8 mouse cellular contexts compared by ENCODE assay signal in genomic region chr11:31870285-31871010, GRCm38 (mm10). TPM values are rescaled to one million over a fixed set of nuclear protein-coding genes. Genes with fewer than 3 reads are reported as not detected.
DNase-seq lines count a peak whose midpoint lies in the region; ATAC-seq and TF ChIP-seq lines count a peak whose summit lies in the region.

No protein-coding gene starts in this region.

- H3K79me2 ChIP-seq in C2C12 (ENCODE audit: control insufficient read depth, insufficient read depth) (peaks cover 9% of the 10 kb centered on the region), myocyte (ENCODE audit: control insufficient read depth, insufficient read depth) (peaks cover 29% of the 10 kb centered on the region)
- H3K79me2 ChIP-seq in liver, adult 2 months (ENCODE audit: control insufficient read depth, insufficient read depth, low read length): peaks cover 12% of the 10 kb centered on the region; the same call in 1 of the 2 replicates

- under 1% methylated on average over 51 of the region's 53 CpGs for WGBS in heart, embryonic 11.5 days (ENCODE audit: insufficient replicate concordance)
- WGBS in kidney, embryonic 16.5 days: 0% methylated on average over 53 of the region's 53 CpGs
- under 1% methylated on average over 53 of the region's 53 CpGs for WGBS in liver, adult 2 months

- H3K4me3 ChIP-seq in C2C12 (ENCODE audit: insufficient read depth, poor library complexity, severe bottlenecking): peak overlapping the region; percentile 66
- H3K4me3 ChIP-seq in erythroblast, embryonic 14.5 days (replicated peaks): peak overlapping the region; percentile 99
- peak overlapping the region; percentile 93 for H3K4me3 ChIP-seq in heart, embryonic 11.5 days (ENCODE audit: low read depth, low read length)
- H3K4me3 ChIP-seq in kidney, embryonic 16.5 days (ENCODE audit: low read length): peak overlapping the region; percentile 82
- H3K4me3 ChIP-seq in liver, adult 2 months (ENCODE audit: insufficient read depth, low read depth, low read length): peak overlapping the region; percentile 69
- peak overlapping the region; percentile 87 for H3K4me3 ChIP-seq in myocyte

- DNase-seq in brain, embryonic 14.5 days (ENCODE audit: low read depth): peak; percentile 100
- peak; percentile 96 for DNase-seq in liver, adult 2 months (ENCODE audit: extremely low read depth, low read depth, low spot score)
- peak; percentile 100 for DNase-seq in splenic B cell, adult 2 months (ENCODE audit: low read depth, low spot score)

- H3K4me2 ChIP-seq in heart, embryonic 11.5 days: peak overlapping the region; percentile 69
- H3K4me2 ChIP-seq in kidney, embryonic 16.5 days (replicated peaks; ENCODE audit: low read depth, low read length): peak overlapping the region; percentile 67
- peak overlapping the region; percentile 99 for H3K4me2 ChIP-seq in myocyte (ENCODE audit: low read depth)

- peaks cover 47% of the 10 kb centered on the region for H3K4me1 ChIP-seq in erythroblast, embryonic 14.5 days (ENCODE audit: control insufficient read depth)
- peaks cover 8% of the 10 kb centered on the region; the same call in 1 of the 2 replicates for H3K4me1 ChIP-seq in heart, embryonic 11.5 days (ENCODE audit: control insufficient read depth, insufficient read depth, low read length)
- peaks cover 15% of the 10 kb centered on the region for H3K4me1 ChIP-seq in kidney, embryonic 16.5 days (ENCODE audit: insufficient read depth, low read length)
- H3K4me1 ChIP-seq in liver, adult 2 months (ENCODE audit: control insufficient read depth, insufficient read depth, low read length): peaks cover 3% of the 10 kb centered on the region; the same call in 1 of the 2 replicates

- TF ChIP-seq CTCF in C2C12 (IDR thresholded peaks at IDR 0.05; ENCODE audit: control insufficient read depth, insufficient read depth, insufficient read length): no peak
- no peak for TF ChIP-seq CTCF in brain, embryonic 14.5 days (IDR thresholded peaks at IDR 0.05; ENCODE audit: borderline replicate concordance, extremely low read depth, insufficient read depth, insufficient read length)
- TF ChIP-seq CTCF in liver, adult 2 months (IDR thresholded peaks at IDR 0.05; ENCODE audit: low read depth, low read length): no peak

- H3K9ac ChIP-seq in heart, embryonic 11.5 days (ENCODE audit: low read depth, low read length): peak overlapping the region; percentile 93
- H3K9ac ChIP-seq in kidney, embryonic 16.5 days (replicated peaks; ENCODE audit: low read length): peak overlapping the region; percentile 70
- H3K9ac ChIP-seq in liver, adult 2 months (ENCODE audit: low read depth, low read length): peak overlapping the region; percentile 90

- H3K9me3 ChIP-seq in erythroblast, embryonic 14.5 days (ENCODE audit: control insufficient read depth, low read length): no peaks in the 10 kb centered on the region; the same call in 1 of the 2 replicates
- no peaks in the 10 kb centered on the region for H3K9me3 ChIP-seq in heart, embryonic 11.5 days (replicated peaks; ENCODE audit: control insufficient read depth, low read length)
- no peaks in the 10 kb centered on the region for H3K9me3 ChIP-seq in kidney, embryonic 16.5 days (ENCODE audit: low read length)

- peak; percentile 99 for ATAC-seq in heart, embryonic 11.5 days (replicated peaks; ENCODE audit: insufficient number of reproducible peaks, low FRiP score, low TSS enrichment)
- ATAC-seq in kidney, embryonic 16.5 days (ENCODE audit: low FRiP score, low TSS enrichment): peak; percentile 100

- H3K36me3 ChIP-seq in C2C12 (ENCODE audit: control insufficient read depth, insufficient read depth): no peaks in the 10 kb centered on the region
- peaks cover 45% of the 10 kb centered on the region for H3K36me3 ChIP-seq in erythroblast, embryonic 14.5 days (ENCODE audit: control insufficient read depth)
- no peaks in the 10 kb centered on the region for H3K36me3 ChIP-seq in heart, embryonic 11.5 days (ENCODE audit: control insufficient read depth, insufficient read depth, low read length)
- no peaks in the 10 kb centered on the region for H3K36me3 ChIP-seq in kidney, embryonic 16.5 days (ENCODE audit: insufficient read depth, low read length)
- peaks cover 1% of the 10 kb centered on the region; the same call in 1 of the 2 replicates for H3K36me3 ChIP-seq in liver, adult 2 months (ENCODE audit: control insufficient read depth, insufficient read depth, low read length)
- H3K36me3 ChIP-seq in myocyte (ENCODE audit: control insufficient read depth, insufficient read depth): no peaks in the 10 kb centered on the region
- H3K36me3 ChIP-seq in splenic B cell, adult 2 months (ENCODE audit: control insufficient read depth, insufficient read depth, low read length, poor library complexity, severe bottlenecking): 0 out of 2 replicates have a peak, but pooled peaks cover 1% of the 10 kb centered on the region

- peak overlapping the region; percentile 61 for H3ac ChIP-seq in C2C12 (ENCODE audit: control insufficient read depth, insufficient read length, low read depth)
- H3ac ChIP-seq in myocyte (ENCODE audit: control insufficient read depth, insufficient read length): no peak overlapping the region

- no peaks in the 10 kb centered on the region for H3K79me3 ChIP-seq in C2C12 (ENCODE audit: low read depth)

- peak overlapping the region; percentile 93 for H3K27ac ChIP-seq in heart, embryonic 11.5 days (ENCODE audit: low read depth, low read length)
- H3K27ac ChIP-seq in kidney, embryonic 16.5 days (ENCODE audit: low read length): peak overlapping the region; percentile 88
- H3K27ac ChIP-seq in liver, adult 2 months (replicated peaks; ENCODE audit: insufficient read depth, low read depth, low read length): peak overlapping the region; percentile 90

- peaks cover 4% of the 10 kb centered on the region for H3K27me3 ChIP-seq in C2C12 (ENCODE audit: control insufficient read depth, insufficient read depth, insufficient read length)
- no peaks in the 10 kb centered on the region for H3K27me3 ChIP-seq in erythroblast, embryonic 14.5 days (ENCODE audit: control insufficient read depth)
- no peaks in the 10 kb centered on the region for H3K27me3 ChIP-seq in heart, embryonic 11.5 days (ENCODE audit: control insufficient read depth, insufficient read depth, low read length)
- peaks cover 4% of the 10 kb centered on the region; the same call in 1 of the 2 replicates for H3K27me3 ChIP-seq in kidney, embryonic 16.5 days (ENCODE audit: insufficient read depth, low read length)
- no peaks in the 10 kb centered on the region for H3K27me3 ChIP-seq in liver, adult 2 months (ENCODE audit: control insufficient read depth, insufficient read depth, low read length)
- no peaks in the 10 kb centered on the region for H3K27me3 ChIP-seq in myocyte (ENCODE audit: control insufficient read depth, insufficient read depth, insufficient read length)
- H3K27me3 ChIP-seq in splenic B cell, adult 2 months (ENCODE audit: control insufficient read depth, insufficient read depth, low read length, poor library complexity, severe bottlenecking): no peaks in the 10 kb centered on the region

- peak; percentile 62 for TF ChIP-seq POLR2A in brain, embryonic 14.5 days (IDR thresholded peaks at IDR 0.05; ENCODE audit: borderline replicate concordance, extremely low read depth, insufficient read depth, insufficient read length, poor library complexity, severe bottlenecking)
- peak; percentile 97 for TF ChIP-seq POLR2A in liver, adult 2 months (IDR thresholded peaks at IDR 0.05; ENCODE audit: extremely low read depth, insufficient read depth, low read length)
- TF ChIP-seq POLR2A in myocyte (IDR thresholded peaks at IDR 0.05; ENCODE audit: insufficient read length, low read depth): peak; percentile 90

TF ChIP-seq in C2C12, 6 proteins besides CTCF, POLR2A, EP300 and RAD21:
- TF ChIP-seq USF1 (IDR thresholded peaks at IDR 0.05; ENCODE audit: low read depth) (peak; percentile 99), MAX (IDR thresholded peaks at IDR 0.05) (peak; percentile 55), MYOG (IDR thresholded peaks at IDR 0.05; ENCODE audit: control insufficient read depth, extremely low read depth, insufficient read length) (no peak)

TF ChIP-seq in myocyte, 11 proteins besides CTCF, POLR2A, EP300 and RAD21:
- TF ChIP-seq E2F4 (IDR thresholded peaks at IDR 0.05; ENCODE audit: insufficient read depth) (peak; percentile 8), POLR2AphosphoS2 (IDR thresholded peaks at IDR 0.05; ENCODE audit: insufficient read length, low read depth) (peak; percentile 84), MYOG (IDR thresholded peaks at IDR 0.05; ENCODE audit: control insufficient read depth in 1 of 3, insufficient read depth in 1 of 3, insufficient read length in 2 of 3, low read depth in 2 of 3) (no peak), MYOD1 (IDR thresholded peaks at IDR 0.05; ENCODE audit: control insufficient read depth in 1 of 3, insufficient read length in 2 of 3, low read depth in 2 of 3) (peak in 1 of 3 experiments; percentile 8), USF1 (IDR thresholded peaks at IDR 0.05; ENCODE audit: low read depth) (peak; percentile 98)

RNA-seq across cellular contexts. Expression of gene Cpeb4, which starts 1.6 kb away (rescaled TPM):
- polyA plus RNA-seq in C2C12 (2012; fragmentation: generic; extraction: Trizol): 1.5 TPM
- 29.0 and 41.5 TPM in 2 replicates for polyA plus RNA-seq in brain, embryonic 14.5 days (2012; rRNA removed)
- polyA plus RNA-seq in erythroblast, embryonic 14.5 days (2012): 3.1 and 5.1 TPM in 2 replicates
- 15.5 and 18.9 TPM in 2 replicates for polyA plus RNA-seq in heart, embryonic 11.5 days (2014; fragmentation: Nextera tagmentation; extraction: Ambion mirVana)
- 4.0 and 4.3 TPM in 2 replicates for polyA plus RNA-seq in kidney, embryonic 16.5 days (2015; fragmentation: Nextera tagmentation; extraction: Ambion mirVana)
- 30.6 and 37.0 TPM in 2 replicates for total RNA-seq in liver, adult 2 months (2014; rRNA removed)
- 9.0 and 10.3 TPM in 2 replicates for polyA plus RNA-seq in liver, adult 2 months (2012; rRNA removed)
- 4.2 TPM for polyA plus RNA-seq in myocyte (2012; fragmentation: generic; extraction: Trizol)

Comparison
In these comparisons a context has a peak if more than half of its experiments do, and no peak if none do; other contexts are left out.
1. Peak in every context shown above with its lines: DNase-seq, ATAC-seq, H3K4me3 ChIP-seq and H3K27ac ChIP-seq.